Mouse (Mus musculus) thymus, adult 2 months (tissue): ENCODE measurements around the gene Ckap4. TPM values are rescaled to one million over a fixed set of nuclear protein-coding genes. Genes with fewer than 3 reads are reported as not detected.

Experiments
- DNase-seq: peaks from one replicate; pipeline ENCODE4 v3.0.0; 2021
- H3K27ac ChIP-seq: fragments of 200-500 bp; 2 replicates; pipeline ENCODE4 v1.5.1; 2012; ENCODE audit warnings: low read length, control low read depth; ENCODE audit not compliant: control insufficient read depth, insufficient read depth
- H3K27me3 ChIP-seq: fragments of 200-500 bp; 2 replicates; pipeline ENCODE4 v1.6.1; 2012; ENCODE audit warnings: mild to moderate bottlenecking, low read length, moderate library complexity, mixed read lengths; ENCODE audit not compliant: control insufficient read depth, insufficient read depth
- H3K36me3 ChIP-seq: fragments of 200-500 bp; 2 replicates; pipeline ENCODE4 v1.6.1; 2012; ENCODE audit warnings: mild to moderate bottlenecking, low read length, moderate library complexity; ENCODE audit not compliant: control insufficient read depth, insufficient read depth
- H3K4me1 ChIP-seq: fragments of 200-500 bp; replicated peaks from 2 replicates; pipeline ENCODE4 v1.6.1; 2012; ENCODE audit warnings: low read length; ENCODE audit not compliant: control insufficient read depth, insufficient read depth
- H3K4me3 ChIP-seq: fragments of 200-500 bp; 2 replicates; pipeline ENCODE4 v1.5.1; 2012; ENCODE audit warnings: mild to moderate bottlenecking, low read length, control low read depth, moderate library complexity; ENCODE audit not compliant: control insufficient read depth, insufficient read depth
- CTCF ChIP-seq: fragments of 200-500 bp; IDR thresholded peaks from 2 replicates; pipeline ENCODE4 v1.5.1; 2012; ENCODE audit warnings: mild to moderate bottlenecking, control low read depth, low read length, moderate library complexity, borderline replicate concordance; ENCODE audit not compliant: control insufficient read depth, poor library complexity, insufficient read depth; ENCODE audit errors: extremely low read depth
- POLR2A ChIP-seq: fragments of 200-500 bp; IDR thresholded peaks from 2 replicates; pipeline ENCODE4 v1.6.1; 2012; ENCODE audit warnings: mild to moderate bottlenecking, low read length, control low read depth, moderate library complexity; ENCODE audit not compliant: control insufficient read depth, poor library complexity, insufficient read depth; ENCODE audit errors: extremely low read depth
- WGBS: fragments of 180-500 bp; shearing (Covaris S2); methylation state at CpG from one replicate; pipeline ENCODE4 v1.1.7; 2018; 5-methylcytosine and 5-hydroxymethylcytosine counted together
- polyA plus RNA-seq: library from polyadenylated mRNA; depleted of rRNA; stranded (reverse); fragments of >200 nt; gene quantifications from 2 replicates; pipeline ENCODE4 v1.2.3, GENCODE M21; 2012; rRNA removed

Gene Ckap4
- polyA plus RNA-seq = 8.0 and 8.2 TPM in 2 replicates

GRCm38 (mm10) chr10:84533912-84534671, at the start of gene Ckap4:
Gene Ckap4, minus strand, starts transcription at chr10:84534062.
- Histone ChIP-seq H3K27ac (no peak within 1 kb of the TSS), H3K27me3 (peaks cover 8% of the 10 kb centered on the region; the same call in 1 of the 2 replicates), H3K36me3 (no peaks in the 10 kb centered on the region), H3K4me3 (peak within 1 kb of the TSS; percentile 46), H3K4me1 (peaks cover 9% of the 10 kb centered on the region)
- TF ChIP-seq CTCF (no peak), POLR2A (no peak)
- WGBS = 3% methylated on average over 59 of the region's 64 CpGs
- peak; percentile 70 for DNase-seq

DNA sequence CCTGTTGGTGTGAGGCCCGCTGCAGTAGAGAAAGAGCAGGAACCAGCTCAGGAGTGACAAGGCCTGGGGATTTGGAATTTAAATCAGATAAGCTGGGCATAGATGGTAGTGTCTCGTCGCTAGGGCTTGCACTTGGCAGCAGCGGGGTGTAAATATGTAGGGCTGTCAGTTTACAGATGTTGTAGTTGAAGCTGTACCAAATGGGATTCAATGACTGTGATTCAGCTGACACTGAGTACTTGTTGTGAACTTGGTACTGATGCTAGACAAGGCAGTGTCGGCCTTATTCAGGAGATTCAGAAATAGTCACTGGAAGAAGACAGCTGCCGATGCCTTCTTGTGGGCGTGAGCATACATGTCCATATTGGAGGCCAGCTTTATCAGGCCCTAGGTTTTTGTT, 48.4 kb upstream of the Ckap4 start:
- H3K27me3 ChIP-seq = no peaks in the 10 kb centered on the region
- WGBS = 93% methylated on average over 7 of the region's 7 CpGs
- H3K27ac ChIP-seq = no peak overlapping the region
- H3K4me3 ChIP-seq = no peak overlapping the region
- no peaks in the 10 kb centered on the region; the same call in 1 of the 2 replicates for H3K36me3 ChIP-seq
- no peak for TF ChIP-seq POLR2A
- TF ChIP-seq CTCF = no peak
- H3K4me1 ChIP-seq = peaks cover 20% of the 10 kb centered on the region
- no peak for DNase-seq

- Histone ChIP-seq H3K36me3 (no peaks in the 10 kb centered on the region; the same call in 1 of the 2 replicates), H3K4me1 (peaks cover 20% of the 10 kb centered on the region), H3K27me3 (no peaks in the 10 kb centered on the region), H3K4me3 (no peak overlapping the region), H3K27ac (no peak overlapping the region)
- TF ChIP-seq CTCF (no peak), POLR2A (no peak)
- 92% methylated on average over 8 of the region's 8 CpGs for WGBS
- DNase-seq = no peak
These were observed 47.3 kb upstream of the Ckap4 start for GRCm38 (mm10) chr10:84581191-84581590.

GRCm38 (mm10) chr10:84579527-84579926, 45.7 kb upstream of the Ckap4 start:
- no peak for DNase-seq
- Histone ChIP-seq H3K27me3 (no peaks in the 10 kb centered on the region), H3K4me3 (no peak overlapping the region), H3K4me1 (peaks cover 10% of the 10 kb centered on the region), H3K36me3 (no peaks in the 10 kb centered on the region), H3K27ac (no peak overlapping the region)
- no peak for TF ChIP-seq CTCF
- TF ChIP-seq POLR2A = no peak
- whole genome bisulfite sequencing = 94% methylated on average over 2 of the region's 2 CpGs

DNA sequence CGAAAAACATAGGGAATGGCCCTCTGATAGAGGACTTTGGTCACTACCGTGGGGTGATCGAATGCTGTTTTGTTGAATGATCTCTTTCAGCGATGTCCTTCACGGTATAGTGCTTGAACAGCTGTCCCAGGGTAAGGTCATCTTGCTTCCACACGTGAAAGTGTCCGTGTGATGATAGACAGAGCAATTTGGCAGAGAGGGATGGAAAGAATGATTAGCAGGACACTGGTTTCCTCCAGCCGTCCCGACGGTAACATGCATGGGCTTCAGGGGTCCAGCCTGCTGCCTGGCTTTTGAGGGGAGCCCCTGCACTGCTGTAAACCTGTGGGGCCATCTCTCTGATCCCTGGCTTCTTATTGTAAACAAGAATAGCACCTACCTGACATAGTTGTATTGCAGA, 44.9 kb upstream of the Ckap4 start:
- Histone ChIP-seq H3K4me3 (no peak overlapping the region), H3K27me3 (no peaks in the 10 kb centered on the region), H3K27ac (no peak overlapping the region), H3K4me1 (peaks cover 11% of the 10 kb centered on the region), H3K36me3 (no peaks in the 10 kb centered on the region)
- TF ChIP-seq CTCF = no peak
- TF ChIP-seq POLR2A = no peak
- WGBS = 95% methylated on average over 10 of the region's 10 CpGs
- DNase-seq = no peak

DNA sequence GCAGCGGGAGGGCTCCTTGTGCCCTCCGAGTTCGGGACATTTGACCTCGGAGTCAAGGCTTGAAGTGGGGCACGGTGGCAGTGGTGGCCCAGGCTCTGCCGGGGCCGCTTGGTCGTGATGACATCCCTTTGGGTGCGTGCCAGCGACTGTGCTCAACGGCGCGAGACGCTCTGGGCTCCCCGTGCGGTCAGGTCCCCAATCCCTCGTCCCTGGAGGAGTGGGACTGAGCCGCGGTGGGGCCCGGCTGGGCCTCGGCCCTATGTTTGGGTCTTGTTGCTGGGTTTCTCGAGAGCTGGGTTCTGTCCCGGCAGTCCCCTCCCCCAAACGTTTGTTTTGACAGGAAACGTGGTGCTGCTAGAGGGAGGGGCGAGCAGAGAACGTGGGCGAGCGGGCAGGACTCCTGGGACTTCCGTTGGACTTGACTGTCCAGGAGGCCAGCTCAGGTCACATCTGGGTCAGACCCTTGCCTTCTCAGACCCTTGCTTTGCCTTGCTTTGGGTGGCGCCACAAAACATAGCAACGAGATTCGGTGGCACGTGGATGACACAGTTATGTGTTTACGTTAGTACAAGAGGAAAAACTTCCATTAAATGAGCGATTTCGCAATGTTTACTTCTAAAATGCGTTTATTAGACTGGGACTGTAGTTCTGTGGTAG, 43.3 kb upstream of the Ckap4 start:
- no peaks in the 10 kb centered on the region for H3K36me3 ChIP-seq
- H3K27ac ChIP-seq = peak overlapping the region; percentile 70
- H3K27me3 ChIP-seq = no peaks in the 10 kb centered on the region
- peak overlapping the region; percentile 88 for H3K4me3 ChIP-seq
- DNase-seq = peak; percentile 80
- WGBS = under 1% methylated on average over 38 of the region's 38 CpGs
- peaks cover 12% of the 10 kb centered on the region for H3K4me1 ChIP-seq
- TF ChIP-seq POLR2A = no peak
- no peak for TF ChIP-seq CTCF
